Mouse (Mus musculus): ENCODE data around the gene Optn.
"Not testable (repeated sequence)": the region's sequence is repeated elsewhere in the genome, so short reads cannot be mapped to it uniquely, and the experiment has no call there.

Gene Optn

GRCm38 (mm10) chr2:5063299-5064205 lies at the start of gene Optn:
TSS of gene Optn (minus strand) at chr2:5064051.
- peak; percentile 78 for DNase-seq

- no peak for DNase-seq
Observed at GRCm38 (mm10) chr2:5112785-5113291, 49.0 kb upstream of the Optn start.

GRCm38 (mm10) chr2:5102891-5103290 lies 39.0 kb upstream of the Optn start:
- no peak for DNase-seq

GRCm38 (mm10) chr2:5101743-5102245 lies 37.9 kb upstream of the Optn start:
- DNase-seq = no peak

GRCm38 (mm10) chr2:5099176-5099575 lies 35.3 kb upstream of the Optn start:
- DNase-seq = no peak

- DNase-seq = no peak
Observed at GRCm38 (mm10) chr2:5097786-5098445, 34.1 kb upstream of the Optn start.

GRCm38 (mm10) chr2:5095316-5095715 lies 31.5 kb upstream of the Optn start:
- DNase-seq = no peak

- DNase-seq = no peak
Observed at GRCm38 (mm10) chr2:5094876-5095275, 31.0 kb upstream of the Optn start.

GRCm38 (mm10) chr2:5090385-5090784 lies 26.5 kb upstream of the Optn start:
- peak; percentile 8 for DNase-seq

GRCm38 (mm10) chr2:5087667-5088066 lies 23.8 kb upstream of the Optn start:
- no peak for DNase-seq

- no peak for DNase-seq
Observed at GRCm38 (mm10) chr2:5083739-5084138, 19.9 kb upstream of the Optn start.

- DNase-seq = peak; percentile 34
Observed at GRCm38 (mm10) chr2:5080053-5080787, 16.4 kb upstream of the Optn start.

- no peak for DNase-seq
Observed at GRCm38 (mm10) chr2:5077937-5078336, 14.1 kb upstream of the Optn start.

GRCm38 (mm10) chr2:5077490-5077889 lies 13.6 kb upstream of the Optn start:
- no peak for DNase-seq

- no peak for DNase-seq
Observed at GRCm38 (mm10) chr2:5075856-5076255, 12.0 kb upstream of the Optn start.

GRCm38 (mm10) chr2:5075432-5075831 lies 11.6 kb upstream of the Optn start:
- DNase-seq = no peak

- no peak for DNase-seq
Observed at GRCm38 (mm10) chr2:5073785-5074184, 9.9 kb upstream of the Optn start.

- no peak for DNase-seq
Observed at GRCm38 (mm10) chr2:5067951-5068350, 4.1 kb upstream of the Optn start.

GRCm38 (mm10) chr2:5067254-5067653 lies 3.4 kb upstream of the Optn start:
- DNase-seq = not testable (repeated sequence)

GRCm38 (mm10) chr2:5064247-5064646 lies 396 bp upstream of the Optn start:
- no peak for DNase-seq

GRCm38 (mm10) chr2:5062496-5063298 lies 1.2 kb downstream of the Optn start:
- DNase-seq = no peak

GRCm38 (mm10) chr2:5061133-5061708 lies 2.6 kb downstream of the Optn start:
- no peak for DNase-seq
